Mouse (Mus musculus): ENCODE measurements around the gene 4921501E09Rik.
"Not testable (repeated sequence)": the region's sequence is repeated elsewhere in the genome, so short reads cannot be mapped to it uniquely, and the experiment has no call there.

Gene 4921501E09Rik

DNA sequence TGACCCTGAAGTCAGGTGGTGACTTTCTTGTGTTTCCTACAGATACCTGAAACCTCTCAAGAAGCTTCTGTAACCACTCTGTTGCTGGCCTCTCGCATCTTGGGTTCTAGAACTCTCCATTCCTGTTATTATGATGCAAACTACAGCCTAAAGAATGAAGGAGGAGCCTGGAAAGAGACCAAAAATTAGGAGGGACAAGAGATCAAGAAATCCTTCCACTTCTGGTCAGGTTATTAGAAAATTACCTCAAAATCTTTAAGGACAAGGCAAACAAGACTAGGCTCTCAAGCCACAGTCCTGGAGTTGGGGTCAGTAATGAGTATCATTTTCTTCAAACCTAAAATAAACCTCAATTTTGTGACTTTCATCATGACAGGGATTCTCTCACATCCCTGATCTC lies at the start of gene 4921501E09Rik:
TSS of gene 4921501E09Rik (minus strand) at position 101 of the 400 bp plus-strand sequence.
- no peak for DNase-seq

DNA sequence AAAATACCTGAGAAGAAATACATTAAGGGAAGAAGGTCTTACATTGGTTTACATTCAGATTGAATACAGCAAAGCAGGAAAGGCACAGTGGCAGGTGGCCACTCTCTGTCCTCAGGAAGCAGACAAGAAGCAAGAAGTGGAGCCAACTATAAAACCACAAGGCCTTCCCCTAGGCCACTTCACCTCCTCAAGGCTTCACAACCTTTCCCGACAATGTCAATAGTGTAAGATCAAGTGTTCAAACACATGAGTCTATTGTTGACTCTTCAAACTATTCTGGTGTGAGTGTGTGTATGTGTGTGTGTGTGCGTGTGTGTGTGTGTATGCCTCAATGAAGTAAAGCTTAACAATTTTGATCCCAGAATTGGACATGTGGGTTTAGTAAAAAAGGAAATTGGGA lies 29.5 kb upstream of the 4921501E09Rik start:
- DNase-seq: peak; percentile 14

DNA sequence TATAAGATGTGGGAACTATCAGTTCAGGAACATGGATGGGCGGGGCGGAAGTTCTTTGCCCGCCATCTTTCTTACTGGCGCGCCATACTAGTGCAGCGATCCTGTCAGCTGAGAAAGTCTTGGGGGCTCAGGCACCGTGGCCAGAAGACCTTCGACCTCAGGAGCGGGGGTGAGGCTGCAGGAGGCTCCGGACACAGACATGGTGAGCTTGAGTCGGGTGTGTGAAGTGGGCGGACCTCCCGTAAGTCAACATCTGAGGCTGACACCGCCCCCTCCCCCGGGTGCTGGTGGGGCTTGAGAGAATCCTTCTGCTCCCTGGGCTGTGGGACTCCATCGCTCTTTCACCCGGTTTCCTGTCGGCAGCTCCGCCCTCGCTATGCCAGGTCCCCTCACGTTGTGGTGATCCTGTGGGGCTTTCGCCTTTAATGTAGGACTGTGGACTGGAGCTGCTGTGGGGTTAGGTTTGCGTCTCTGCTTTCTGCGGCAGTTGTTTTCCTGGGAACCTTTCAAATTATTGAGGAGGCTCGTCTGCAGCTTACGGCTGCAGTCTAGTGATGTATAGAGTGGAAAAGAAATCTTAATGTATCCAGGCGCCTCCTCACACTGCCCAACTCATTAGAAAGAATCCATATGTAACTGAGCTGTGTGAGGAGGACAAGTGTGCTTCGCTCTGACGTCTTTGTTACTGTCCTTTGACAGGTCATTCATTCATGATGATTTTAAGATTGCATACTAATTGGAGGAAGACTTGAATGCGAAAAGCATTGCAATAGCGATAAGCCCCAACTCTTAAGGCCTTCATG lies 24.7 kb upstream of the 4921501E09Rik start:
- peak; percentile 90 for DNase-seq

DNA sequence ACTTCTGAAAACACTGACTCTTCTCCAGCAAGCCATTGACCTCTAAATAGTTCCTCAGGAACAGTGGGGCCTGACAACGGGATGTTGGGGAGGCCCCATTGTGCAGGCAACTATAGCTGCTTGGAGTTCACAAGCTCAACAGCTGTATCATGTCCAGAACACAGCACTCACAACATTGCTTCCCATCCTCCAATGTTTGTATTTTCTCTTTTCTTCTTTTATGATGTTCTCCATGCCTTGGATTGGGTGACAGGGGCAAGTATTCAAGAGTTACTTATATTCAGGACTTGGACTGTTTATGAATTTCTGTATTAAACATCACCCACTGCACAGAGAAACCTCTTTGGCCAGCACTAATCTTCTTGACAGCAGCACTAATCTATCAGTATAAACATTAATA lies 23.8 kb upstream of the 4921501E09Rik start:
- DNase-seq: peak; percentile 44

DNA sequence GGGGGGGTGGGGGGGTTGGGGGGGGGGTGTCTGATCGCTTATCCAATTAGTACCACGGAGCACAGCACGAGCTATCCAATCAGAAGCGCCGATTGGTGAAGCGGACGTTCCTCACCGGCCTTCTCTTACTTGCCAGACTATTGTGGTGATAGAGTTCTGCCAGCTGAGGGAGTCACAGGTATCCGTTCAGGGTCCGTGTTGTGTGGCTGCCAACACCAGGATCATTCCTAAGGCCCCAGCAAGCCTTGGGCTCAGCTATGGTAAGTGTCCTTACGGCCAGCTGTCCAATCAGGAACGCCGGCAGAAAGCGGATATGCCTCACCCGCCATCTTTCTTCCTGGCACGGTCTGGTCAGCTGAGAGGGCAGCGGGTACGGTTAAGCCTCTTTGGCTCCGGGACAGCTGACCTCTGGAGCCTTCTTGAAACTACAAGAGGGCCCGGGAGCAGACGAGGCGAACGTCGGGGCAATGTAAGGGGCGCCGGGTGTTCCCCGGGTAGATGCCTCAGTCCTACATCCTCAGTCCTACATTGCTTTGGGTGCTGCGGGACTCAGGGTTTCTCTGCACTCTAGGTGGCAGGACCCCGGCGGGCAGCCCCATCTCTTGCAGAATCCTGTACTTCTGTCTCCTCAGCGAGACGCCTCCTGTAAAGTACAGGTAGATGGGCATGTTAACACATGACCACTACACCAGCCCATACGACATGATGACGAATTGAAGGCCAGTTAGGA lies 21.5 kb upstream of the 4921501E09Rik start, which contains the start of gene Zfp563:
TSS of gene Zfp563 (plus strand) at position 91 of the 730 bp plus-strand sequence.
- peak; percentile 97 for DNase-seq

DNA sequence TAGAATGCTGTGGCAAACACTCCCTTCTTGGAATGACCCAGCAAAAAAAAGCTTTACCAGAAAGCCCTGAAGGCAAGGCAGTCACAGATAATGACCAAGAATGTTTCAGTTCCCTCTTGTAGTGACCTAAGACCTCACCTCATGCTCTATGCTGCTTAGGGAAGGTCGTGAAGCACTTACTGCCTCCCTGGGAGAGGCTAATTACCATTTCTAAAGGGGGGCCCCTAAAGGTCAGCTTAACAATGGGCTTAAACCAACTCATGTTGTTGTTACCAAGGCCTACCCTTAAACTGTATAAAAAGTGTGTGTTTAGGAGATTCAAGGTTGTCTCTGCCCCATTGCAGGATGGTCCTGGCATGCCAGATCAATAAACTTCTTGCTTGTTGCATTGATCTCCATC lies 4.9 kb downstream of the 4921501E09Rik start:
- DNase-seq: no peak

DNA sequence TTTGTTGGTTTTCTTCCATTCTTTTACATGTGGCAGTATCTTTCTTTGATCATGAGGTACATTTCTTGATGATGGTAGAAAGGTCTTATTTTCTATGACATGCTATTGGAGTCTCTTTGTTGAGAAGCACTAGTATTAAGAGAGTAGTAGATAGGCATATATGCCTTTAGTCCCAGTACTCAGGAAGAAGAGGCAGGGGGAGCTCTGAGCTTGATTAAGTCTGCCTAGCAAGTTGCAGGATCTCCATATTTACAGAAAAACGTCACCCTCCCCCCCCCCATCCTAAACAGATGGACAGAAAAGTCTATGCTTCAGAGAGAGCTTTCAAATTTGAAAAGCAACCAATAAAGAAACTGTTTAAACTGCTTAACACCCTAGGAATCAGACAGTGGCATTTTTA lies 9.1 kb downstream of the 4921501E09Rik start:
- peak; percentile 28 for DNase-seq

DNA sequence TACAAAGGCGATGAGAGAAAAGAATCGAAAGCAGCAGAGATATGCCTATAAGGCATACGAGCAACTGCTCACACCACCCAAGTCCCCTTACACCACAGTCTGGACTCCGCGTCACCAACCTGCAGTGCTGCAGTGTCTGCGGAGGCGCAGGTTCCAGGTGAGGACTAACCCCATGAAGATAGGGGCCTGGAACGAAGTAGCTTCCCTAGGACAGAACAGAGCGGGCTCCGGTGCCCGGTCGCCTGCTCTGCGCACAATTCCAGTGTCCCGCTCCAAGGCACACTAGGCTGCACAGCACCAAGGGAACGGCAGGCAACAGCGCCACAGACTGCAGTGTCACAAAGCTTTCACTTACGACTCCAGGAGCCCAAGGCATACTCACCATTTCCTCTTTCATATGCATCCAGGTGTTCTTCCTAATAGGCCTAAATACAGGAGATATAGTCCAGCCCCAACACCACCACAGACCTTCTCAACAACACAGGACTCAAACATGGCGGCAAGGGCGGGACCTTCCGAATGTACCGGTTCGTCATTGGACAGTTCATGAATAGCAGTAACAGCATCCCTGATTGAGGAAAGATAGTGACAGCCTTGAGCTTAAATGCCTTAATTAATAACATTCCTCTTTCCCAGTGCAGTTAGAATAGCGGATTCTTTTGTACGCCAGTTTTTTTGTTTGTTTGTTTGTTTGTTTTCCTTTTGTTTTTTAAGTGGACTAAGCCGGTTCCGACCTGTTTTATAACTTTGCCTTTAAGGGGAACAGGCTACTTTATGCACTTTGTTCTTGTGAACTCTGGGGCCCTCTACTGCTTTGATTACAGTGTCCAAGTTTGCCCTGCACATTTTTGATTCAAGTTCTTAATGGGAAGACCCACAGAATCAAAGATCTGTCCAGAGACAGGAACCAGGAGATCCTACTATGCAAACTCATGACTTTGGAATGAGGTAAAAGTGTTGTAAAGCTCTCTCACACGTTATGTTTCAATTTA lies 34.7 kb downstream of the 4921501E09Rik start, which contains the start of gene Zfp763:
TSS of gene Zfp763 (minus strand) at position 503 of the 992 bp plus-strand sequence.
- peak; percentile 89 for DNase-seq

DNA sequence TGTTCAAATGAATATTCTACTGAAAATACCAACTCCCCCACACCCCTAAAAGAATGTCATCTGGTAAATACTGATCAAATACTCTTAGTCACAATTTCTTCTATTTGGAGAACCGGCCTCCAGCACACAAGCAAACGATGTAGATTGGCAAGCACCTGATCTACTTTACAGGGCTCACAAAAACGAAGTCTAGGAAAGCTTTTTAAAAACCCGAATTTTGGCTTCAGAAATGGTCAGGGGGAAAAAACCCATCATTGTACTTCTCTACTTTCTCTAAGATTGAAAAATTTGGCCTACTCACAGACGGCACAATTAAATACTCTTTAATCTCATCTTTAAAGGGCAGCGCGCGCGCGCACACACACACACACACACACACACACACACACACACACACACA lies 35.5 kb downstream of the 4921501E09Rik start:
- DNase-seq: no peak

DNA sequence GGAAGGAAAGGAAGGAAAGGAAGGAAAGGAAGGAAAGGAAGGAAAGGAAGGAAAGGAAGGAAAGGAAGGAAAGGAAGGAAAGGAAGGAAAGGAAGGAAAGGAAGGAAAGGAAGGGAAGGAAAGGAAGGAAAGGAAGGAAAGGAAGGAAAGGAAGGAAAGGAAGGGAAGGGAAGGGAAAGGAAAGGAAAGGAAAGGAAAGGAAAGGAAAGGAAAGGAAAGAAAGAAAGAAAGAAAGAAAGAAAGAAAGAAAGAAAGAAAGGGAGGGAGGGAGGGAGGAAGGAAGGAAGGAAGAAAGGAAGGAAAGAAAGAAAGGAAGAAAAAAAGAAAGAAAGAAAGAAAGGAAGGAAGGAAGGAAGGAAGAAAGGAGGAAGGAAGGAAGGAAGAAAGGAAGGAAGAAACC lies 47.4 kb downstream of the 4921501E09Rik start:
- DNase-seq: not testable (repeated sequence)

Data from lung, postnatal 10 days (tissue).